Mouse (Mus musculus): ENCODE results near the gene Lyz1. TPM values are rescaled to one million over a fixed set of nuclear protein-coding genes. Genes with fewer than 3 reads are reported as not detected.

Gene Lyz1
- total RNA-seq, 1 experiment = not detected

DNA sequence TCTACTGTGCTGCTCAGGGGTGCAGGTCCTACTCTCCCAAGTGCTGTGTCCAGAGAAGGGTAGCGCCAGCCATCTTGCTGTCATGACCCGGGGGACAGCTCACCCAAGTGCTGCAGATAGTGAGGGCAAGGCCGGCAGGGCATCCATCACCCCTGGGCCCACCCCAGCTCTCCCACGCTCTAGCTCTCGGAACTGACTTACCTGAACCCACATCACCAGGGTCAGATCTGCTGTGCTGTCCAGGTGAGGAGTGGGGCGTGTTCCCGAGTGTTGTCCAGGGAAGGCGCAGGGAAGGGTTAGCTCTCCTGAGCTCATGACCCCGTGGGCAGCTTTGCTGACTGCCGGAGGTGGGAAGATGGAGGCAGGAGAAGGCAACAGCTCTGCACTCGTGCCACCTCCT is 23.7 kb upstream of the Lyz1 start:
- DNase-seq (ENCODE audit: low read depth, low spot score) = no peak
- TF ChIP-seq HCFC1 (IDR thresholded peaks at IDR 0.05; ENCODE audit: borderline replicate concordance, insufficient read depth, low read length) (no peak), CHD2 (IDR thresholded peaks at IDR 0.05; ENCODE audit: low read depth, low read length) (no peak), ZNF384 (IDR thresholded peaks at IDR 0.05; ENCODE audit: low read depth, low read length) (no peak), ZC3H11A (IDR thresholded peaks at IDR 0.05; ENCODE audit: borderline replicate concordance, low read depth, low read length) (no peak), MAFK (IDR thresholded peaks at IDR 0.05; ENCODE audit: insufficient read depth, low read depth, low read length) (no peak)
- no peaks in the 10 kb centered on the region for H3K36me3 ChIP-seq (ENCODE audit: control insufficient read depth, insufficient read depth, low read length, poor library complexity, severe bottlenecking)
- in situ Hi-C loops (cut with MboI; ENCODE audit: low sequenced_read_pairs in 2 of 2, unreplicated experiment in 2 of 2) = no loop called here
- no peaks in the 10 kb centered on the region for H3K9me3 ChIP-seq (ENCODE audit: control insufficient read depth, insufficient read depth, low read depth, low read length)
- H3K4me3 ChIP-seq (ENCODE audit: insufficient read depth in 1 of 2, low read depth in 1 of 2, low read length in 2 of 2, poor library complexity in 1 of 2, severe bottlenecking in 1 of 2) = no peak overlapping the region
- no peak overlapping the region for H3K27ac ChIP-seq (ENCODE audit: insufficient read depth, low read depth, low read length, poor library complexity, severe bottlenecking)
- no peak overlapping the region for H3K9ac ChIP-seq (ENCODE audit: insufficient read depth, low read depth, low read length, poor library complexity, severe bottlenecking)
- H3K4me1 ChIP-seq (ENCODE audit: control insufficient read depth in 2 of 2, insufficient read depth in 2 of 2, low read length in 2 of 2, poor library complexity in 1 of 2) = no peaks in the 10 kb centered on the region

- Histone ChIP-seq H3K9me3 (ENCODE audit: control insufficient read depth, insufficient read depth, low read depth, low read length) (no peaks in the 10 kb centered on the region), H3K4me3 (ENCODE audit: insufficient read depth in 1 of 2, low read depth in 1 of 2, low read length in 2 of 2, poor library complexity in 1 of 2, severe bottlenecking in 1 of 2) (no peak overlapping the region), H3K4me1 (ENCODE audit: control insufficient read depth in 2 of 2, insufficient read depth in 2 of 2, low read length in 2 of 2, poor library complexity in 1 of 2) (no peaks in the 10 kb centered on the region), H3K9ac (ENCODE audit: insufficient read depth, low read depth, low read length, poor library complexity, severe bottlenecking) (no peak overlapping the region), H3K36me3 (ENCODE audit: control insufficient read depth, insufficient read depth, low read length, poor library complexity, severe bottlenecking) (no peaks in the 10 kb centered on the region), H3K27ac (ENCODE audit: insufficient read depth, low read depth, low read length, poor library complexity, severe bottlenecking) (no peak overlapping the region)
- TF ChIP-seq CHD2 (IDR thresholded peaks at IDR 0.05; ENCODE audit: low read depth, low read length) = no peak
- no peak for TF ChIP-seq ZC3H11A (IDR thresholded peaks at IDR 0.05; ENCODE audit: borderline replicate concordance, low read depth, low read length)
- no peak for TF ChIP-seq MAFK (IDR thresholded peaks at IDR 0.05; ENCODE audit: insufficient read depth, low read depth, low read length)
- TF ChIP-seq ZNF384 (IDR thresholded peaks at IDR 0.05; ENCODE audit: low read depth, low read length) = no peak
- no peak for TF ChIP-seq HCFC1 (IDR thresholded peaks at IDR 0.05; ENCODE audit: borderline replicate concordance, insufficient read depth, low read length)
- no peak for DNase-seq (ENCODE audit: low read depth, low spot score)
- in situ Hi-C loops (cut with MboI; ENCODE audit: low sequenced_read_pairs in 2 of 2, unreplicated experiment in 2 of 2) = no loop called here
Observed at GRCm38 (mm10) chr10:117313133-117313532, 20.5 kb upstream of the Lyz1 start.

DNA sequence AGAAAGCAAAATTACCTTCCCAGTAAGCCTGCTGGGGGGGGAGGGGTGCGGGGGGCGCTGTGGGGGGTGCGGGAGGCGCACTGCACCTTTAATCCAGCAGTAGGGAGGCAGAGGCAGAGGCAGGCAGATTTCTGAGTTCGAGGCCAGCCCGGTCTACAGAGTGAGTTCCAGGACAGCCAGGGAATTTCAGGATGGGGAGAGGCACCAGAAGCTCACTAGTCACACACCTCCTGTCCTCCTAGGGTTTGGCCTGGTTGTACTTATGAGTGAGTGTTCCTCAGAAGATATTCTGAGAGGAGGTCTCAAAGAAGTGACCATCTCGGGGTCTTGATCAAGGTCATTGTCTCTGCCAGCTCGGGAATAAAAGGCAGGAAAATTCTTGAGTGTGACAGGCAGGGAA is 19.5 kb upstream of the Lyz1 start:
- H3K9ac ChIP-seq (ENCODE audit: insufficient read depth, low read depth, low read length, poor library complexity, severe bottlenecking) = no peak overlapping the region
- H3K36me3 ChIP-seq (ENCODE audit: control insufficient read depth, insufficient read depth, low read length, poor library complexity, severe bottlenecking) = no peaks in the 10 kb centered on the region
- TF ChIP-seq CHD2 (IDR thresholded peaks at IDR 0.05; ENCODE audit: low read depth, low read length) (no peak), ZC3H11A (IDR thresholded peaks at IDR 0.05; ENCODE audit: borderline replicate concordance, low read depth, low read length) (no peak), ZNF384 (IDR thresholded peaks at IDR 0.05; ENCODE audit: low read depth, low read length) (no peak), MAFK (IDR thresholded peaks at IDR 0.05; ENCODE audit: insufficient read depth, low read depth, low read length) (no peak), HCFC1 (IDR thresholded peaks at IDR 0.05; ENCODE audit: borderline replicate concordance, insufficient read depth, low read length) (no peak)
- no peak overlapping the region for H3K4me3 ChIP-seq (ENCODE audit: insufficient read depth in 1 of 2, low read depth in 1 of 2, low read length in 2 of 2, poor library complexity in 1 of 2, severe bottlenecking in 1 of 2)
- no peaks in the 10 kb centered on the region for H3K9me3 ChIP-seq (ENCODE audit: control insufficient read depth, insufficient read depth, low read depth, low read length)
- no peak for DNase-seq (ENCODE audit: low read depth, low spot score)
- no peak overlapping the region for H3K27ac ChIP-seq (ENCODE audit: insufficient read depth, low read depth, low read length, poor library complexity, severe bottlenecking)
- in situ Hi-C loops (cut with MboI; ENCODE audit: low sequenced_read_pairs in 2 of 2, unreplicated experiment in 2 of 2) = no loop called here
- no peaks in the 10 kb centered on the region for H3K4me1 ChIP-seq (ENCODE audit: control insufficient read depth in 2 of 2, insufficient read depth in 2 of 2, low read length in 2 of 2, poor library complexity in 1 of 2)

GRCm38 (mm10) chr10:117304371-117304770 is 11.7 kb upstream of the Lyz1 start:
- Histone ChIP-seq H3K36me3 (ENCODE audit: control insufficient read depth, insufficient read depth, low read length, poor library complexity, severe bottlenecking) (no peaks in the 10 kb centered on the region), H3K9ac (ENCODE audit: insufficient read depth, low read depth, low read length, poor library complexity, severe bottlenecking) (no peak overlapping the region), H3K9me3 (ENCODE audit: control insufficient read depth, insufficient read depth, low read depth, low read length) (no peaks in the 10 kb centered on the region), H3K4me3 (ENCODE audit: insufficient read depth in 1 of 2, low read depth in 1 of 2, low read length in 2 of 2, poor library complexity in 1 of 2, severe bottlenecking in 1 of 2) (no peak overlapping the region), H3K27ac (ENCODE audit: insufficient read depth, low read depth, low read length, poor library complexity, severe bottlenecking) (no peak overlapping the region), H3K4me1 (ENCODE audit: control insufficient read depth in 2 of 2, insufficient read depth in 2 of 2, low read length in 2 of 2, poor library complexity in 1 of 2) (no peaks in the 10 kb centered on the region)
- no peak for TF ChIP-seq MAFK (IDR thresholded peaks at IDR 0.05; ENCODE audit: insufficient read depth, low read depth, low read length)
- no peak for TF ChIP-seq ZNF384 (IDR thresholded peaks at IDR 0.05; ENCODE audit: low read depth, low read length)
- TF ChIP-seq HCFC1 (IDR thresholded peaks at IDR 0.05; ENCODE audit: borderline replicate concordance, insufficient read depth, low read length) = no peak
- no peak for TF ChIP-seq CHD2 (IDR thresholded peaks at IDR 0.05; ENCODE audit: low read depth, low read length)
- no peak for TF ChIP-seq ZC3H11A (IDR thresholded peaks at IDR 0.05; ENCODE audit: borderline replicate concordance, low read depth, low read length)
- in situ Hi-C loops (cut with MboI; ENCODE audit: low sequenced_read_pairs in 2 of 2, unreplicated experiment in 2 of 2) = no loop called here
- DNase-seq (ENCODE audit: low read depth, low spot score) = no peak

GRCm38 (mm10) chr10:117301688-117302087 is 9.0 kb upstream of the Lyz1 start:
- no peak for TF ChIP-seq CHD2 (IDR thresholded peaks at IDR 0.05; ENCODE audit: low read depth, low read length)
- TF ChIP-seq HCFC1 (IDR thresholded peaks at IDR 0.05; ENCODE audit: borderline replicate concordance, insufficient read depth, low read length) = no peak
- no peak for TF ChIP-seq ZNF384 (IDR thresholded peaks at IDR 0.05; ENCODE audit: low read depth, low read length)
- TF ChIP-seq ZC3H11A (IDR thresholded peaks at IDR 0.05; ENCODE audit: borderline replicate concordance, low read depth, low read length) = no peak
- no peak for TF ChIP-seq MAFK (IDR thresholded peaks at IDR 0.05; ENCODE audit: insufficient read depth, low read depth, low read length)
- in situ Hi-C loops (cut with MboI; ENCODE audit: low sequenced_read_pairs in 2 of 2, unreplicated experiment in 2 of 2) = no loop called here
- no peaks in the 10 kb centered on the region for H3K9me3 ChIP-seq (ENCODE audit: control insufficient read depth, insufficient read depth, low read depth, low read length)
- H3K4me3 ChIP-seq (ENCODE audit: insufficient read depth in 1 of 2, low read depth in 1 of 2, low read length in 2 of 2, poor library complexity in 1 of 2, severe bottlenecking in 1 of 2) = no peak overlapping the region
- DNase-seq (ENCODE audit: low read depth, low spot score) = no peak
- no peak overlapping the region for H3K9ac ChIP-seq (ENCODE audit: insufficient read depth, low read depth, low read length, poor library complexity, severe bottlenecking)
- H3K4me1 ChIP-seq (ENCODE audit: control insufficient read depth in 2 of 2, insufficient read depth in 2 of 2, low read length in 2 of 2, poor library complexity in 1 of 2) = no peaks in the 10 kb centered on the region
- H3K27ac ChIP-seq (ENCODE audit: insufficient read depth, low read depth, low read length, poor library complexity, severe bottlenecking) = no peak overlapping the region
- H3K36me3 ChIP-seq (ENCODE audit: control insufficient read depth, insufficient read depth, low read length, poor library complexity, severe bottlenecking) = no peaks in the 10 kb centered on the region
